Mouse (Mus musculus): ENCODE measurements at regions not wholly inside any gene's neighbourhood (a gene's known extent, or its start where the extent isn't known, plus 50 kb on each side); places are given as distances from the start of the nearest gene placed in this dataset.

DNA sequence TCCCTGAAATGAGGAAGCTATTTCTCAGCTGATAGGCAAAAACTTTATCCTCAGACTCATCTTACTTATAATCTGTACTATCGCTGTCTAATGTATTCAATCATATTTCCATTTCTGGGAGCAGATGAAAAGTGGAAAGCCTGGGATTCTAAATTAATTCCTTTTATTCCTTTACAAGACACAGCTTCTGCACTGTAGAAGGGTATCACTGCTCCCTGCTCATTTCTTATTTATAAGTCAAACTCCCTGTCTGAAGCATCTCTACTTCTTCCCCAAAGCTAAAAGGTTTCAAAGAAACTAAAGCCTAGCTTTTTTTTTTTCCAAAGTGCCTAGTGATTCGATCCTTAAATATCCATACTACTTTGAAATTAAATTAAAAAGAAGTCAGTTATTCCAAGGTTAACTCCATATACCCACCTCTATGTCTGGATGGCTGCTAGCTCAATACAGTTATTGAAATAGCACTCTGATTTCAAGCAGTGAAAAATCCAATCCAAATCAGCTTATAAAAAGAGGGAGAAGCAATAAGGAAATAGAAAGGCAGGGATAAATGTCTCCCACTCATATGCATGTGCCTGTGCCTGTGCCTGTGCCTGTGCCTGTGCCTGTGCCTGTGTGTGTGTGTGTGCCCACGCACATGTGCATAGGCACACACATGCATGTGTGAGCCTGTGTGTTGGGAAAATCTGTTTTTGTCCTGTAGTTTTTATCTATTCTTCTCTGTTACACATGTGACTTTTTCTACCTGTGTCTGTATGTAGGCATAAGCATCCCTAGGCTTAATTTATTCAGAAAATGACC lies 380.6 kb downstream of the Tmem135 start:
- 77% methylated on average over 3 of the region's 3 CpGs for WGBS
- no peak overlapping the region for H3K4me3 ChIP-seq (ENCODE audit: low read depth, low read length)
- H3K27me3 ChIP-seq (ENCODE audit: control insufficient read depth, insufficient read depth, low read length) = no peaks in the 10 kb centered on the region
- H3K36me3 ChIP-seq (ENCODE audit: control insufficient read depth, insufficient read depth, low read length) = no peaks in the 10 kb centered on the region
- no peak overlapping the region for H3K27ac ChIP-seq (ENCODE audit: insufficient read depth, low read depth, low read length)
- H3K4me1 ChIP-seq (ENCODE audit: control insufficient read depth, insufficient read depth, insufficient read length, low read length) = no peaks in the 10 kb centered on the region
- TF ChIP-seq POLR2A (IDR thresholded peaks at IDR 0.05; ENCODE audit: low read depth, low read length) = no peak

- WGBS = 84% methylated on average over 4 of the region's 4 CpGs
- TF ChIP-seq POLR2A (IDR thresholded peaks at IDR 0.05; ENCODE audit: low read depth, low read length) = no peak
- TF ChIP-seq CTCF (IDR thresholded peaks at IDR 0.05; ENCODE audit: extremely low read depth, insufficient read length, insufficient replicate concordance, low read depth, low read length) = no peak
- no peaks in the 10 kb centered on the region for H3K27me3 ChIP-seq (ENCODE audit: control insufficient read depth, insufficient read depth, low read length)
Measured at GRCm38 (mm10) chr7:88998815-88999392, 405.1 kb downstream of the Tmem135 start.

DNA sequence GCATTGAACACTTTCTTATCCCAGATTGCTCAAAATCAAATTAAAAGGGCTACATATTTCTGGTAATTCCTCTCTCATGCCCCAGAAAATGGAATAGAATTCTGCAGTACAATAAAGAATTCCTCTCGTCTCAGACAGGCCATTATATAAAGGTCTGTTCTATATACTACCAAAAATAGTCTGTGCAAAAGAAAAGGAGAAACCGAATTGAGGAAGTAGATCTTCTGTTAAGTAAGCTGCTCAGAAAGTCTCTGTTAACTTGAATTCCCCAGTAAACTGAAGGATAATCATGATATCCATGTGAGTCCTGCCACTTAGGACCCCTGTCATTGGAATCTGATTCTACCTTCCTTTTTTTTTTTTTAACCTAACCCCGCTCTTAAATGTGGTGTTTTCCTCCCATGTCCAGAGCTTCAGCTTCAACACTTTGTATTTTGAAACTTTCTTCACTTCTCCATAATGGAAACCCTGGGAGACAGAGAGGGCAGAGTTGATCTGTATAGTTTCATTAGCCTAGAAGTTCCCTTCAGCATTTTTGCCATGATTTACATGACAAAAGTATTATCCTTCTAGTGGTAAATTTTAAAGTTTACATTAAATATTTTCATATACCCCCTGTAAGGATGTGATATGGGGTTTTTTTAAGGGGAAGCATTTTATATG lies 406.1 kb downstream of the Tmem135 start:
- TF ChIP-seq POLR2A (IDR thresholded peaks at IDR 0.05; ENCODE audit: low read depth, low read length) (no peak), CTCF (IDR thresholded peaks at IDR 0.05; ENCODE audit: extremely low read depth, insufficient read length, insufficient replicate concordance, low read depth, low read length) (no peak)
- H3K36me3 ChIP-seq (ENCODE audit: control insufficient read depth, insufficient read depth, low read length) = no peaks in the 10 kb centered on the region
- H3K4me3 ChIP-seq (ENCODE audit: low read depth, low read length) = no peak overlapping the region
- 69% methylated on average over 3 of the region's 3 CpGs for WGBS
- no peaks in the 10 kb centered on the region for H3K27me3 ChIP-seq (ENCODE audit: control insufficient read depth, insufficient read depth, low read length)
- H3K4me1 ChIP-seq (ENCODE audit: control insufficient read depth, insufficient read depth, insufficient read length, low read length) = no peaks in the 10 kb centered on the region
- no peak overlapping the region for H3K27ac ChIP-seq (ENCODE audit: insufficient read depth, low read depth, low read length)

More at GRCm38 (mm10) chr7:88998815-88999392, 405.1 kb downstream of the Tmem135 start:
- Histone ChIP-seq H3K4me1 (ENCODE audit: control insufficient read depth, insufficient read depth, insufficient read length, low read length) (no peaks in the 10 kb centered on the region), H3K27ac (ENCODE audit: insufficient read depth, low read depth, low read length) (no peak overlapping the region), H3K4me3 (ENCODE audit: low read depth, low read length) (no peak overlapping the region), H3K36me3 (ENCODE audit: control insufficient read depth, insufficient read depth, low read length) (no peaks in the 10 kb centered on the region)

DNA sequence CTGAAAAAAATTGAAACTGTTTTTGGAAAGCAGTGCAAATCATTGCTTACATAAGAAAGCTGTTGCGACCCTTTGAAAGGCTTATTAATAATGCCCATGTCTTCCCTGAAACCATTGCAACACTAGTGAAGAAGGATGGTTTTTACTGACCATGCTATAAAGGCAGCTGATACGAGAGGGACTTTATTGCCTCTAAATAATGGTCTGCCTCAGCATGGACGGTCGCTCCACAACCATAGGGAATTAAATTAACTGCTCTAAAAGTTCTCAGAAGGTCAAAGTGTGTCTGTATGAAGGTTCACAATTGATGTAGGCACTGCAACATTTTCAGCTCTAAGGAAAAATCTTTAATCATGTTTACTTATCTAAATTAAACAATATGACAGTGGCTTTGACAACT lies 429.6 kb downstream of the Tmem135 start:
- 46% methylated on average over 4 of the region's 4 CpGs for WGBS
- TF ChIP-seq POLR2A (IDR thresholded peaks at IDR 0.05; ENCODE audit: low read depth, low read length) (no peak), CTCF (IDR thresholded peaks at IDR 0.05; ENCODE audit: extremely low read depth, insufficient read length, insufficient replicate concordance, low read depth, low read length) (no peak)
- no peaks in the 10 kb centered on the region for H3K4me1 ChIP-seq (ENCODE audit: control insufficient read depth, insufficient read depth, insufficient read length, low read length)
- no peak overlapping the region for H3K27ac ChIP-seq (ENCODE audit: insufficient read depth, low read depth, low read length)
- H3K36me3 ChIP-seq (ENCODE audit: control insufficient read depth, insufficient read depth, low read length) = no peaks in the 10 kb centered on the region
- no peak overlapping the region for H3K4me3 ChIP-seq (ENCODE audit: low read depth, low read length)
- H3K27me3 ChIP-seq (ENCODE audit: control insufficient read depth, insufficient read depth, low read length) = no peaks in the 10 kb centered on the region

- H3K4me1 ChIP-seq (ENCODE audit: control insufficient read depth, insufficient read depth, insufficient read length, low read length) = no peaks in the 10 kb centered on the region
- H3K4me3 ChIP-seq (ENCODE audit: low read depth, low read length) = no peak overlapping the region
- no peak for TF ChIP-seq CTCF (IDR thresholded peaks at IDR 0.05; ENCODE audit: extremely low read depth, insufficient read length, insufficient replicate concordance, low read depth, low read length)
- TF ChIP-seq POLR2A (IDR thresholded peaks at IDR 0.05; ENCODE audit: low read depth, low read length) = no peak
- H3K36me3 ChIP-seq (ENCODE audit: control insufficient read depth, insufficient read depth, low read length) = no peaks in the 10 kb centered on the region
- H3K27me3 ChIP-seq (ENCODE audit: control insufficient read depth, insufficient read depth, low read length) = no peaks in the 10 kb centered on the region
- no peak overlapping the region for H3K27ac ChIP-seq (ENCODE audit: insufficient read depth, low read depth, low read length)
Measured at GRCm38 (mm10) chr7:88960841-88961240, 443.2 kb downstream of the Tmem135 start.

GRCm38 (mm10) chr7:88960190-88960589 lies 443.8 kb downstream of the Tmem135 start:
- no peak for TF ChIP-seq POLR2A (IDR thresholded peaks at IDR 0.05; ENCODE audit: low read depth, low read length)

GRCm38 (mm10) chr7:88959332-88960124 lies 444.5 kb downstream of the Tmem135 start:
- Histone ChIP-seq H3K4me3 (ENCODE audit: low read depth, low read length) (no peak overlapping the region), H3K27me3 (ENCODE audit: control insufficient read depth, insufficient read depth, low read length) (no peaks in the 10 kb centered on the region), H3K4me1 (ENCODE audit: control insufficient read depth, insufficient read depth, insufficient read length, low read length) (no peaks in the 10 kb centered on the region), H3K36me3 (ENCODE audit: control insufficient read depth, insufficient read depth, low read length) (no peaks in the 10 kb centered on the region), H3K27ac (ENCODE audit: insufficient read depth, low read depth, low read length) (no peak overlapping the region)
- 45% methylated on average over 6 of the region's 6 CpGs for whole genome bisulfite sequencing
- no peak for TF ChIP-seq POLR2A (IDR thresholded peaks at IDR 0.05; ENCODE audit: low read depth, low read length)
- TF ChIP-seq CTCF (IDR thresholded peaks at IDR 0.05; ENCODE audit: extremely low read depth, insufficient read length, insufficient replicate concordance, low read depth, low read length) = no peak

More at GRCm38 (mm10) chr7:88960190-88960589, 443.8 kb downstream of the Tmem135 start:
- Histone ChIP-seq H3K27me3 (ENCODE audit: control insufficient read depth, insufficient read depth, low read length) (no peaks in the 10 kb centered on the region), H3K27ac (ENCODE audit: insufficient read depth, low read depth, low read length) (no peak overlapping the region), H3K4me3 (ENCODE audit: low read depth, low read length) (no peak overlapping the region), H3K4me1 (ENCODE audit: control insufficient read depth, insufficient read depth, insufficient read length, low read length) (no peaks in the 10 kb centered on the region), H3K36me3 (ENCODE audit: control insufficient read depth, insufficient read depth, low read length) (no peaks in the 10 kb centered on the region)
- 58% methylated on average over 4 of the region's 4 CpGs for WGBS
